Mouse (Mus musculus): ENCODE measurements around the gene Zfr2. TPM values are rescaled to one million over a fixed set of nuclear protein-coding genes. Genes with fewer than 3 reads are reported as not detected.

The Zfr2 gene
- polyA plus RNA-seq (2012; rRNA removed), result 16.3 and 16.6 TPM in 2 replicates

GRCm38 (mm10) chr10:81232580-81233225 is at the start of gene Zfr2:
TSS of gene Zfr2 (plus strand) at chr10:81233155.

GRCm38 (mm10) chr10:81183805-81184204 is 49.1 kb upstream of the Zfr2 start, which contains the start of gene 4930442H23Rik:
TSS of gene 4930442H23Rik (minus strand) at chr10:81183849.

DNA sequence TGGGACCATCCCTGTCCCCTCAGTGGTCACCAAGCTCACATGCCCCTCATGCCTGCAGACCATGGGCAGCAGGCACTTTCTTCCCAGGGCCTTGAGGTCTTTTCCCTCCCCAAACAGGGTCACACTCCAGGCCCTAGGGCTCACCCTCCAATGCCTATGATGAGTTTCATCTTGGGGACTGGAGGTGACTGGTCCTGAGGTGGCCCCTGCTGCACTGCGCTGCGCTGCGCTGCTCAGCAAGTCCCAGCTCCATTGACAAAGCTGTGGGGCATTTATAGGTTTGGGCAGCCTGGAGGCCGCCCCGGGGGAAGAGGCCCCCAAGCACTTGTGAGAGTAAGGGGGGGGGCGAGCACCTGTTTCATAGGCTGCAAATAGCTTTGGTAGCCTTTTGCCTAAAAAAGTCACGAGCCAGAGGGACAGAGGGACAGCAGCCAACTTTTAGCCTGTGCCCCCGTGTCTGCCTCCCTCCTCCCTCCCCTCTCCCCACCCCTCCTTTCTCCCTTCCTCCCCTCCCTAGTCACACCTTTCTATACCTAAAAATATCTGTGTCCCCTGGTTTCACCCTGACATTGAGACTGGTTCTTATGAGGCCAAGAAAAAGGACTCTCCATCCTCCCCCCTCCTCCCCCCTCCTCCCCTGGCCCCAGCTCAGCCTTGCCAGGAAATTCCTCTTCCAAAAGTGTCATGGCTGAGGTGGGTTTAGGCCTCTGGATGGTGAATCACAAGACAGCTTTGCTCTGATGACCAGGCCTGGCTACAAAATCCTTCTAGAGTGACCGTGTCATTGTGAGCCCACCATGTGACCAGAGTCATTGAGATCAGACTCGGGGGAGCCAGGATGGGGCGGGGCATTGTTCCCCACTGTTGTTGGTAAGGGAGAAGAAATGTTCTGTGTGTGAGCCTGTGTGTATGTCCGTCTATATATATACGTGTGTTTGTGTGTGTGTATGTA is 30.9 kb upstream of the Zfr2 start, which contains the start of gene Nmrk2:
Gene Nmrk2, minus strand, starts transcription at position 245 of the 952 bp plus-strand sequence.

DNA sequence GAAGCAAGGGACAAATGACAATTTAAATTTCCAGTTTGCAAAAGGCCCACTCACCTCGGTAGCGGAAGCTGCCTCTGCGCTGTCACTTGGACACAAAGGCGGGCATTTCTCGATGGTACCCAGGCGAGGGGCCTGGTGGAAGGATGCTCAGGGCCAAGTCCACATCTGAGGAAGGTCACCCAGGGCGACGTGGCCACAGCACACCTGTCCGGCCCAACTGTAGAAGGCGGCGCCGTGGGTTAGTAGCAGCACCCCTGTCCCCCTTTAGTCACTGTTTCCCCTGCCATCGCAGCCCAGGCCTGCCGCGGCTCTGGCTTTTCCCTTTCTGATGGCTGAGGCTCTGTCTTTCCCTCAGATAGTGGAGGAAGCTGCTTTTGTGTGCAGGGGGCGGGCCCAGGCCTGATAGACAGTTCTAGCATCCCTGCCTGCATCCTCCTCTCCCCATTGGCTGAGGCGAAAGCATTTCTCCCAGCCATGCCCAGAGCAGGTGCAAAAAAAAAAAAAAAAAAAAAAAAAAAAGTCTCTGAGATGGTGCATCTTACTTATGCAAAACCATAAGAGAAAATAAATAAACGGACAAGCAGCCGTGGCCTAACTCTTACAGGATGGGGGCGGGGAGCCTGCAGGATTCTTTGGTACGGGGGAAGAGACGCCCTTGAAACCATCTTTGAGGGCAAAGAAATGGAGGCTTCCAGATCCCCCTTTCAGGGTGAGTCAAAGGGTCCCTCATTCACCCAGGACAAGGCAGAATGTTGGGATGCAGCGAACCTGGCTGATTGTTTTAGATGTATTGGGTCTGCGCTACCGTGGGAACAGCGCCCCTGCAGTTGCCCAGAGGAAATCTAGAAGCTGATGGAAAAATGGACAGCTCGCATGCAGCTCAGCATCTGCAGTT is 2.3 kb upstream of the Zfr2 start, which contains the start of gene Atcay:
Gene Atcay, minus strand, starts transcription at position 396 of the 895 bp plus-strand sequence.

DNA sequence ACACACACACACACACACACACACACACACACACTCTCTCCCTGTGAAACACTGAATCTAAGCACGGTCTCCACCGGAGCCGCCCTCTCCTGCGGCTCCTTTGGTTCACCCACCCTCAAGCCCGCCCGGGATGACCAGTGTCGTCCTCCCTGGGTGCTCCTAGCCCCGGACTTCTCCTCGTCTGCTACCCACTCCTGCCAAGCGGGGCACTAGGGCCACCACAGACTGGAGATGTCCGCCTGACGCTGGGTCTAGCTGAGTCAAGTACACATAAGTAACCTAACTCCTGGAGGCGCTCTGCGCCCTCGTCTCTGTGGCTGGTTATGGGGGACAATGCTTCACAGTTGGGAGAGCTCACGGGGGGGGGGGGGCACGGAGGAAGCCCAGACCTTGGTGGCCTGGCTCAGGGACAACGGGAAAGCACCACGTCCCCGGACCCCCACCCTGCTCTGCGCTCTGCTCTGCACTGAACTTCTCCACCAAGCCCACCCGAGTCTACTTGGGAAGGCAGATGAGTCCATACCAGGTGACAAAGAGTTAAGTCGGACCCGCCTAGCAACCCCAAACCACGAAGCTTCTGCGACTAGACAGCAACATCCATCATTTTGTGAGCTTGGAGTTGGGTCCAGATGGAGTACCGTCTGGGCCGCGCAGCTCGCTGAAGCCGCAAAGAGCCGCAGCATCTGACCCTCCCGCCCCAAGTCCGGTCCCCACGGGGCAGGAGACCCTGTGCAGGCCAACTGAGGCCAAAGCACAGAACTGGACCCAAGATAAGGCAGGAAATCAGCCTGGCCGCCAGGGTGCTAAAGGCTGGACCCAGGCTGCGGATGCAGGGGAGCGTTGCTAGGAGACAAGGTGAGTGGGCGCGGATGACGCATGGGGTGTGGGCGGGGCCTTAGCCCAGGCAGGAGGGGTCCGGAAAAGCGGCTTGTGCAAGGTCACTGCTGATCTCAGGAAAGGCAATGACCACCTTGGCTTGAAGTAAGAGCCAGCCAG is 19.8 kb downstream of the Zfr2 start, which contains the start of gene Matk:
Gene Matk, plus strand, starts transcription at position 512 of the 996 bp plus-strand sequence.

DNA sequence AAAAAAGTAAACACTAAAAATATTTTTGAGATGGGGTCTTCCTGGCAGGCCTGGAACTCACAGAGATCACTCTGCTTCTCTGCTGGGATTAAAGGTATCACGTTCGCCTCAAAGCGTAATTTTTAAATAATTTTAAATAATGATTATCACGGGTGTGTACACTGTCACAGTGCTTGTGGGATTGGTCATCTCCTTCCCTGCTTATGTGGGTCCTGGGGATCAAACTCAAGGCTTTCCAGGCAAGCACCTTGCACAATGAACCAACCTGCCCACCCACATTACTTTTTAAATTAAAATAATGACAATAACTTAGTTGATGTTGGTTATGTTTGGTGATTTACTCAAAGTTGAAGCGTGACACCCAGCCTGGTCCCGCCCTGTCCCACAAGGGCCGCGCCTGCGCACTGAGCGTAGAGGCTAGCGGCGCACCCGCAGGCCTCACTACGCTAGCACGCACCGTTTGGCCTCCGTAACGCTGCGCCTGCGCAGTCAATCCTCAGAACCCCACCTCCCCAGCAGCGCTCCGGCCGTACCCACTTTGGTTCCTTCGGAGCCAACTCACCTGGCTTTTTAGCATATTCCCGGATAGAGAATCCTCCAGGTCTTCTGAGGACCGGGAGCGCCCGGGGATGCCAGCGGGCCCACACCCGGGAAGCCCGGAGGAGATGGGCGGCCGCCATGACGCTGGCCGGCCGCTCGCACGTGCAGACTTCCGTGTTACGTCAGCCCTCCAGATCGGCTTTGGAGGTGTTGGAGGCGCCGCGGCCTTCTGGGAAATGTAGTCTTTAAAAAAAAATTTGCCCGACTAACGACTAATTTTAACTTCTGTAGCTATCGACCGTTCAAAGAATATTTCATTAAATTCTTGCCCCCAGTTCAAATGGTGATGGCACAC is 33.5 kb downstream of the Zfr2 start, which contains the start of the genes Mrpl54 and Apba3:
Gene Mrpl54, minus strand, starts transcription at position 724 of the 895 bp plus-strand sequence.
Gene Apba3, plus strand, starts transcription at position 750 of the 895 bp plus-strand sequence.

DNA sequence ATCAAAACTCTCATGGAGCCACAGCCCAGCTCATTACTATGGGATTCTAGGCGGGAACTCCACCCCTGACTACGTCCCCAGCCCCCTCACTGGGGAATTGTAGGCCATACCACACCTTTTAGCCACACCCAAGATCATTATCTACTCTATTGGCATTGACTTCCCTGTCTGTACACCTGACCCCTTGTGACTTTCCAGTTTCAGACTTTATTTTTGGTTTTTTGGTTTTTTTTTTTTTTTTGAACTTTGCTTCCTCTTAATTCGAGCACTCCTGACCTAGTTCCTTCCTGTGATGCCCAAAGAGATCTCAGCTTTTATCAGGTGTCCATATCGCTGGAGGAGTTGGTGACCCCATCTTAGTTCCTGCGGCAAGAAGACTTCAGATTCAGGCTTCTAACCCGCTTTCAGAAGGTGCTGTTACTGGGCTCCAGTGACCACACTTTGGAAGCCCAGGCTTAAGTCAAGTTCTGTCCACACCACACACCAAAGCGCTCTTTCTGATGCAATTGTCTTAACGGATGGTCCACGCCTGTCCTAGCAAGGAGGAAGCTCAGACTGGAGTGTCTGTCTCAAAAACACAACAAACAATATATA is 58.7 kb downstream of the Zfr2 start, which contains the start of gene Tjp3:
Gene Tjp3, minus strand, starts transcription at position 71 of the 594 bp plus-strand sequence.

DNA sequence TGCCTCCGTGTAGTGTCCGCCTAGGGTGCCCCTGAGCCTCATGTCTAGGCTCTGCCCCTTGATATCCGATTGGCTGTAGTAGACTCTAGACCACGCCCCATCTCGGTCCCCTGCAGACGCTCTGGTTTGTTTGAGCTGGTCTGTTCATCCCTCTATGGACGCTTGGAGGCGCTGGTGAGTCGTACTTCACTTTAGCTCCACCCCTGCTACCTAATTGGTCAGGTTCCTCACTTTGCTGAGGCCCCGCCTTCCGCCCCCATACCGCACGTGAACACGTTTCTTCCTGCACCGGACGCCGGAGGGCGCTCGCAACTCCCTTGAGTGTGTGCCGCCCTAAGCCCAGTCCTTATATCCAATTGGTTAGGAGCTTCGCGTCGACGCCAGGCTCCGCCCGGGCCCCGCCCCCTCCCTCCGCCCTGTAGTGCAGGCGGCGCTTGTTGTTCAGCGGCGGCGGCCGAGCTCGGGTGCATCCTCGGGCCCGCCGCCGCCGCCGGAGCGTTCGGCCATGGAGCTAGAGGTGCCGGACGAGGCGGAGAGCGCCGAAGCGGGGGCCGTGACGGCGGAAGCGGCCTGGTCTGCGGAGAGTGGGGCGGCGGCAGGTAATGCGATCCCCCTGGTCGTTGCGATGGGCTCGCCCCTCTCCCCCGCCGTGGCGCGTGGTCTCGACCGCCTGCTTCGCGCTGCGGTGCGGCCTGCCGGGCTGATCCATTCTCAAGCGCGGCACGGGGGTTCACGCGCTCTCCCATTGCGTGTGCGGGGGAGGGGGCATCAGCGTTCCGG is 59.8 kb downstream of the Zfr2 start, which contains the start of gene Pip5k1c:
Gene Pip5k1c, plus strand, starts transcription at position 410 of the 780 bp plus-strand sequence.

Other genes with a start within 250 kb of the Zfr2 start
- gene Gng7, start 218.2 kb upstream of the Zfr2 start, polyA plus RNA-seq (2012; rRNA removed), result 3.4 and 5.5 TPM in 2 replicates
- 5.8 and 6.1 TPM in 2 replicates for gene Diras1, start 207.5 kb upstream of the Zfr2 start, polyA plus RNA-seq (2012; rRNA removed)
- gene Slc39a3, start 195.7 kb upstream of the Zfr2 start, polyA plus RNA-seq (2012; rRNA removed), result 26.5 and 35.6 TPM in 2 replicates
- gene Sgta, start 173.0 kb upstream of the Zfr2 start, polyA plus RNA-seq (2012; rRNA removed), result 168 and 193 TPM in 2 replicates
- gene Thop1, start 163.1 kb upstream of the Zfr2 start, polyA plus RNA-seq (2012; rRNA removed), result 62.7 and 69.0 TPM in 2 replicates
- 0.52 and 0.73 TPM in 2 replicates for gene Creb3l3, start 134.3 kb upstream of the Zfr2 start, polyA plus RNA-seq (2012; rRNA removed)
- gene Map2k2, start 127.2 kb upstream of the Zfr2 start, polyA plus RNA-seq (2012; rRNA removed), result 167 and 173 TPM in 2 replicates
- gene Zbtb7a, start 97.9 kb upstream of the Zfr2 start, polyA plus RNA-seq (2012; rRNA removed), result 12.7 and 17.8 TPM in 2 replicates
- gene Pias4, start 65.2 kb upstream of the Zfr2 start, polyA plus RNA-seq (2012; rRNA removed), result 39.5 and 41.3 TPM in 2 replicates
- gene Eef2, start 56.5 kb upstream of the Zfr2 start, polyA plus RNA-seq (2012; rRNA removed), result 1,158 and 1,360 TPM in 2 replicates
- 63.2 and 71.7 TPM in 2 replicates for gene Dapk3, start 50.1 kb upstream of the Zfr2 start, polyA plus RNA-seq (2012; rRNA removed)
- gene 4930442H23Rik, start 49.3 kb upstream of the Zfr2 start, polyA plus RNA-seq (2012; rRNA removed), result not detected in 2 replicates
- gene Nmrk2, start 31.1 kb upstream of the Zfr2 start, polyA plus RNA-seq (2012; rRNA removed), result 0.02 and 0.04 TPM in 2 replicates
- gene Atcay, start 2.3 kb upstream of the Zfr2 start, polyA plus RNA-seq (2012; rRNA removed), result 25.0 and 36.7 TPM in 2 replicates
- 4.0 and 4.3 TPM in 2 replicates for gene Matk, start 19.8 kb downstream of the Zfr2 start, polyA plus RNA-seq (2012; rRNA removed)
- 91.5 and 109 TPM in 2 replicates for gene Mrpl54, start 33.8 kb downstream of the Zfr2 start, polyA plus RNA-seq (2012; rRNA removed)
- gene Apba3, start 33.8 kb downstream of the Zfr2 start, polyA plus RNA-seq (2012; rRNA removed), result 25.6 and 44.9 TPM in 2 replicates
- 2.6 and 4.2 TPM in 2 replicates for gene Tjp3, start 58.4 kb downstream of the Zfr2 start, polyA plus RNA-seq (2012; rRNA removed)
- gene Pip5k1c, start 59.8 kb downstream of the Zfr2 start, polyA plus RNA-seq (2012; rRNA removed), result 84.4 and 91.7 TPM in 2 replicates
- gene Cactin, start 87.9 kb downstream of the Zfr2 start, polyA plus RNA-seq (2012; rRNA removed), result 50.3 and 63.1 TPM in 2 replicates
- 2.4 and 3.1 TPM in 2 replicates for gene Tbxa2r, start 95.6 kb downstream of the Zfr2 start, polyA plus RNA-seq (2012; rRNA removed)
- 0.04 and 0.06 TPM in 2 replicates for gene Gipc3, start 110.1 kb downstream of the Zfr2 start, polyA plus RNA-seq (2012; rRNA removed)
- 116 and 139 TPM in 2 replicates for gene Hmg20b, start 117.3 kb downstream of the Zfr2 start, polyA plus RNA-seq (2012; rRNA removed)
- gene Mfsd12, start 124.3 kb downstream of the Zfr2 start, polyA plus RNA-seq (2012; rRNA removed), result 8.6 and 9.0 TPM in 2 replicates
- gene 4930404N11Rik, start 132.7 kb downstream of the Zfr2 start, polyA plus RNA-seq (2012; rRNA removed), result 0.28 and 0.31 TPM in 2 replicates
- 91.8 and 113 TPM in 2 replicates for gene Fzr1, start 145.4 kb downstream of the Zfr2 start, polyA plus RNA-seq (2012; rRNA removed)
- gene Dohh, start 151.3 kb downstream of the Zfr2 start, polyA plus RNA-seq (2012; rRNA removed), result 56.2 and 57.9 TPM in 2 replicates
- gene Gm48551, start 151.3 kb downstream of the Zfr2 start, polyA plus RNA-seq (2012; rRNA removed), result 3.9 and 4.3 TPM in 2 replicates
- gene Gm48552, start 155.8 kb downstream of the Zfr2 start, polyA plus RNA-seq (2012; rRNA removed), result 5.2 and 8.2 TPM in 2 replicates
- 3.7 and 5.0 TPM in 2 replicates for gene Smim24, start 159.9 kb downstream of the Zfr2 start, polyA plus RNA-seq (2012; rRNA removed)
- 7.8 and 12.5 TPM in 2 replicates for gene Nfic, start 222.5 kb downstream of the Zfr2 start, polyA plus RNA-seq (2012; rRNA removed)
- gene Celf5, start 249.6 kb downstream of the Zfr2 start, polyA plus RNA-seq (2012; rRNA removed), result 45.0 and 50.2 TPM in 2 replicates

All from central nervous system, embryonic 11.5 days (tissue).